Mouse (Mus musculus) heart, embryonic 10.5 days (tissue): ENCODE results near the gene Slc35f6. TPM values are rescaled to one million over a fixed set of nuclear protein-coding genes. Genes with fewer than 3 reads are reported as not detected.

Experiments used
- DNase-seq: peaks from one replicate; pipeline ENCODE4 v3.0.0-alpha.2; 2017; ENCODE audit warnings: low spot score
- H3K27ac ChIP-seq: fragments of 300-500 bp; sonication (generic); 2 replicates; pipeline ENCODE4 v1.5.1; 2016; ENCODE audit warnings: mild to moderate bottlenecking
- H3K27me3 ChIP-seq: fragments of 300-500 bp; sonication (generic); 2 replicates; pipeline ENCODE4 v1.6.1; 2016; ENCODE audit warnings: mild to moderate bottlenecking; ENCODE audit not compliant: poor library complexity, insufficient read depth, severe bottlenecking
- H3K36me3 ChIP-seq: fragments of 300-500 bp; sonication (generic); 2 replicates; pipeline ENCODE4 v1.6.1; 2016; ENCODE audit warnings: mild to moderate bottlenecking, moderate library complexity
- H3K4me1 ChIP-seq: fragments of 300-500 bp; sonication (generic); 2 replicates; pipeline ENCODE4 v1.6.1; 2016; ENCODE audit warnings: mild to moderate bottlenecking
- H3K4me3 ChIP-seq: fragments of 300-500 bp; sonication (generic); 2 replicates; pipeline ENCODE4 v1.5.1; 2016; ENCODE audit warnings: mild to moderate bottlenecking, moderate library complexity
- H3K9me3 ChIP-seq: fragments of 300-500 bp; sonication (generic); 2 replicates; pipeline ENCODE4 v1.6.1; 2016; ENCODE audit warnings: mild to moderate bottlenecking, moderate library complexity
- WGBS: fragments of 180-500 bp; shearing (Covaris S2); methylation state at CpG from one replicate; pipeline ENCODE4 v1.1.7; 2016; 5-methylcytosine and 5-hydroxymethylcytosine counted together
- polyA plus RNA-seq: library from polyadenylated mRNA; unstranded; fragments of >200 nt; fragmentation: Nextera tagmentation; extraction: Ambion mirVana; gene quantifications from 2 replicates; pipeline ENCODE4 v1.2.1, GENCODE M21; 2016

Gene Slc35f6
- polyA plus RNA-seq, 1 experiment from 2014 or later: 25.5 TPM

DNA sequence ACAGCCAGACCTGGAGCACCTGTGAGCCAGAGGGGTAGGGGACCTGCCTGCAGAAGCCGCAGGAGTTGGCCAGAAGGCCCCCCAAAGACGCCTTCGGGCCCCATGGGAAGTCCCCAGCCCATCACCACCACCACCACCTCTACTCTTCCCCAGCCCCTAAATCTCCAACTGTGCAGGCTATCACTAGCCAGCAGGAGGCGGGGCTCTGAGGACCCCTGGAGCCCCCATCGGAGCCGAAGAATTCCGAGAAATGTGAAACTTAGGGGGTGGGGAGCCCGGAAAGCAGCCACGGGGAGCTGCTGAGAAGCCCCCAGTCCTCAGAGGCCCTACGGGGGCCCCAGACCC is 24.9 kb upstream of the Slc35f6 start:
- Histone ChIP-seq H3K4me3 (peak overlapping the region; percentile 61), H3K4me1 (peaks cover 57% of the 10 kb centered on the region), H3K9me3 (no peaks in the 10 kb centered on the region), H3K36me3 (no peaks in the 10 kb centered on the region), H3K27me3 (peaks cover 60% of the 10 kb centered on the region), H3K27ac (peak overlapping the region; percentile 79)
- no peak for DNase-seq
- WGBS: 6% methylated on average over 10 of the region's 10 CpGs

DNA sequence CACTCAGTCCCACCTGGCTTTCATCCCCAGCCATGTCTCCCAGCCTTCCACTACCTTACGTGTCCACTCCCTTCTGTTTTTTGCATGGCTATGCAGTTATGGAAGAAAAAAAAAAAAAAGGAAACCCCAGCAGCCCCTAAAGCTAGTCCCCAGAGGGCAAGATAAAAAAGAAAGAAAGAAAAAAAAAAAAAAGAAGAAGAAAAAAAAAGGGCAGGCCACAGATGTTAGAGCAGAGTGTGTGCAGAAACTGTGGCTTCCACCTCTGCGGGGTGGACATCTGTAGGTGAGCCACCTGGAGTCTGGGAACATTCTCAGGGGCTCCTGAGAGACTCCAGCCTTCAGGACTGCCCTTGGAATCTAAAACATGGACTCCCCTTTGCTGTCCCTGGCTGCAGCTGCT is 24.4 kb upstream of the Slc35f6 start:
- Histone ChIP-seq H3K36me3 (no peaks in the 10 kb centered on the region), H3K9me3 (no peaks in the 10 kb centered on the region), H3K4me1 (peaks cover 52% of the 10 kb centered on the region), H3K27ac (no peak overlapping the region), H3K4me3 (peak overlapping the region; percentile 61; the same call in 1 of the 2 replicates), H3K27me3 (peaks cover 56% of the 10 kb centered on the region)
- DNase-seq: no peak
- 66% methylated on average over 2 of the region's 2 CpGs for WGBS

DNA sequence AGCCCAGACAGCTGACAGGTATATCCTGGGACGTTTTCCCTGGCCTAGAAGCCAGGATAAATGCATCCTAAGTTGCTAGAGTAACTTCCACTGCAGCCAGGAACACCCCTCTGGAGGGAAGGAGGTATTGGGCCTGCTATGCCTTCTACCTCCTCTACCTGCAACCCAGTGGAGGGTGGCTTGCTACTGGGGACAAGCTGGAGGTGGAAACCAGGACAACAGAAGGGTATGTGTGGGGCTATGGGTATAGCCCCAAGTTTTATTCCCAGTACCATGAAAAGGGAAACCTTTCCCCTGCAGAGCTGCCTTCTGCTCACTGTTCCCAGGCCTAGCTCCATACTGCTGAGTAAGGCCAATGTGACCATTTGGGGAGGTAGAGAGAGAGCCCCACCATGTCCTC is 23.4 kb upstream of the Slc35f6 start:
- no peak for DNase-seq
- Histone ChIP-seq H3K4me1 (peaks cover 50% of the 10 kb centered on the region), H3K4me3 (no peak overlapping the region), H3K36me3 (no peaks in the 10 kb centered on the region), H3K9me3 (no peaks in the 10 kb centered on the region), H3K27ac (peak overlapping the region; percentile 43; the same call in 1 of the 2 replicates), H3K27me3 (peaks cover 53% of the 10 kb centered on the region)
- WGBS: 38% methylated on average over 1 of the region's 1 CpGs

DNA sequence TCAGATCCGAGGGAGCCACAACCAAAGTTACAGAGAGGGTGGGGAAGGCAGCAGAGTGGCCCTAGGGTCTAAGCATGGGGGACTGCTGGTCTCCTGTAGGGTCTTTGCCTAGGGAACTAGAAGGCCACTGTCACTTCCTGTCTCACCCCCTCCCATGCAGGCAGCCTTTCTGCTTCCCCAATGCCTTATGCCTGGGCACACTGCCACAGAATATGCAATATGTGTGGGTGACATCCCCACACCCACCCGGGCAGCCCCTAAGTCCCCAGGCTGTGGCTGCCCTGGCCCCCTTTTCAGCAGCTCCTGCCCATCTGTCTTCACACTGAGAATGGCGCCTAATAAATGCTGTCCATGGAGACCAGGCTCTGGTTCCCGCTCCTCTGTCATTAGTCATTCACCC is 22.8 kb upstream of the Slc35f6 start:
- DNase-seq: no peak
- no peaks in the 10 kb centered on the region for H3K9me3 ChIP-seq
- H3K36me3 ChIP-seq: no peaks in the 10 kb centered on the region
- H3K4me3 ChIP-seq: no peak overlapping the region
- H3K27ac ChIP-seq: peak overlapping the region; percentile 43; the same call in 1 of the 2 replicates
- WGBS: 41% methylated on average over 4 of the region's 4 CpGs
- peaks cover 48% of the 10 kb centered on the region for H3K4me1 ChIP-seq
- H3K27me3 ChIP-seq: peaks cover 50% of the 10 kb centered on the region

DNA sequence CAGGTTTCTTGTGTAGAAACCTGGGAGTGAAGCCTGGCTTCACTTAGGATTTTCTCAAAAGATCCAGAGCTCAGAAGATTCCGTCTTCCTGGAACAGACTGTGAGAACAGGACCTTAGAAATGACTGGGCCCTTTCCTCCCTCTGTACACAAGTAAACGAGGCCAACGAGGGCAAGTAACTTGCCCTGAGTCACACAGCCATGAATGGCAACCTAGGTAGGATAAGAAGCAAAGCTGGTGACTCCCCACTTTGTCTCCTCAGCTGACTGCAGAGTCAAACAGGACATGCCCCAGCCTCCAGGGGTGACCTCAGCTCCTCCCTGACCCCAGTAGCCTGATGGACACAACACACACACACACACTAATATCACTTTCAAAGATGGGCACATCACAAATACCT is 22.4 kb upstream of the Slc35f6 start:
- peaks cover 53% of the 10 kb centered on the region for H3K27me3 ChIP-seq
- peaks cover 52% of the 10 kb centered on the region for H3K4me1 ChIP-seq
- H3K4me3 ChIP-seq: no peak overlapping the region
- H3K27ac ChIP-seq: no peak overlapping the region
- no peaks in the 10 kb centered on the region for H3K9me3 ChIP-seq
- 83% methylated on average over 3 of the region's 3 CpGs for WGBS
- H3K36me3 ChIP-seq: no peaks in the 10 kb centered on the region
- no peak for DNase-seq

DNA sequence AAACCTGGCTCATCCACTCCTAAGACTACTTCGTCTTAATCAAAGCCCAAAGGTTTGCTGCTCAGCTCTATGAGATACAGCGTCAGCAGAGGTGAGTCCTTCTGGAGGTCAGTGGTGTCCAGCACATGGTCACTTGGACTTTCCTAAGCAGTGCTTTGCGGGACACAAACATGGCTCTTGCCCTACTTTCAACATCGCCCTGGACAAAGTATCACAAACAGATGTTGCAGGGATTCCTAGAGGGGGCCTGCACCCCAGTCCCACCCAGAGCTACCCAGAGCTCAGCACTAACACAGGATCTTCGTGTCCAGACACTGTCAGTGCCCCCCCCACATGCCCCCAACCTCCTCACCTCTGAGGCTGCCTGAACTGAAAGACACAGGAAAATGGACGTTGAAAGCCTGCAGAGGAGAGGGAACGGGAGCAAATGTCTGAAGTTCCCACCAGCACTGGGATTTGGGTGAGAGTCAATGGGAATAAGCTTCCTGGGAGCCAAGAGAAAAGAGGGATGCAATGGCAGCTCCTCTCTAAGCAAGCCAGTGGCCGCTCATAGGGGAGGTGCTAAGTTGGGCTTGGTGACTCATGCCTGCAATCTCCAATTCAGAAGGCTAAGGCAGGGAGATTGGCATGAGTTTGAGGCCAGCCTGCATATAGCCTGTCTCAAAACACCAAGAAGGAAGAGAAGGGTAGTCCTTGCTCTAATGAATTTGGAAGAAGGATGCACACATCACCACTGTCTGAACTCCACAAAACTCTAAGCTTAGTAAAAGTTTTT is 21.2 kb upstream of the Slc35f6 start:
- WGBS: 80% methylated on average over 8 of the region's 8 CpGs
- Histone ChIP-seq H3K4me3 (no peak overlapping the region), H3K4me1 (peaks cover 62% of the 10 kb centered on the region), H3K36me3 (no peaks in the 10 kb centered on the region), H3K27me3 (peaks cover 53% of the 10 kb centered on the region), H3K27ac (0 out of 2 replicates have a peak overlapping the region, but pooled peaks have one; percentile 3), H3K9me3 (no peaks in the 10 kb centered on the region)
- no peak for DNase-seq

DNA sequence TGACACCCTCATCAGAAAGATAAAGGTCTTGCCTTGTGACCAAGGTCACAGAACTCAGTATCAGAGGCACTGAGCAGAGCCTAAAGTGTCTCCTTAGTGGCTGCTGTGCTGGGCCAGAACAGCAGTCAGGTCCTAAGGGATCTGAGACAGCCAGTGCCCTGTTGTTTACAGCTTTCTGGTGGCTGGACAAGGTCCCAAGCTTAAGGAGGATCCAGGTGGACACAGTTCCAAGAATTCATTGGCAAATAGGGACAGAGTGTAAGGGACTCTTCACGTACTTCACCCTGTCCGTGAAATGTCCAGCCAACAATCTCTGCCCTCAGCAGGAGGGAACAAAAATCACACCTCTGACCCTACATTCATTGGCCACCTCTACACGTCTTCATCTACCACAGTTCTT is 19.2 kb upstream of the Slc35f6 start:
- WGBS: 86% methylated on average over 3 of the region's 3 CpGs
- Histone ChIP-seq H3K4me3 (no peak overlapping the region), H3K27me3 (peaks cover 34% of the 10 kb centered on the region; the same call in 1 of the 2 replicates), H3K9me3 (no peaks in the 10 kb centered on the region), H3K4me1 (peaks cover 45% of the 10 kb centered on the region), H3K36me3 (no peaks in the 10 kb centered on the region), H3K27ac (0 out of 2 replicates have a peak overlapping the region, but pooled peaks have one; percentile 19)
- no peak for DNase-seq

DNA sequence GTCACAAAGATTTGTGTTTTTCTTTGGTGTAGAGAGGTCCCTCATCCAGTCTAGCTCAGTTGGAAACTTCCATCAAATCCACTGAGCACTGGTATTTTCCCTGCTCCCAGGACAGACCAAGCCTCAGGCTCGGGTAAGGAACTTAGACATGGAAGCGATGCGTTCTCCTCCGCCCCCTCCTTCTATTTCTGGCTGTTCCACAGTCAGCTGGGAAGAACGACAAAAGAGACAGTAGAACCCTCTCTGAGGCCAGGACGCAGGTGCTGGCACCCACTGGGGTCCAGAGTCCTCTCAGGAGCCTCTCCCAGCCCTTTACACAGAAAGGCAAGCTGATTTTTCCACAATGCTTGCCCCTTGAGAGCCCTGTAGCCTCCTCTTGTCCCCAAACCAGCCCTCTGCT is 17.3 kb upstream of the Slc35f6 start:
- Histone ChIP-seq H3K36me3 (no peaks in the 10 kb centered on the region), H3K27ac (peak overlapping the region; percentile 19; the same call in 1 of the 2 replicates), H3K9me3 (no peaks in the 10 kb centered on the region), H3K4me1 (peaks cover 32% of the 10 kb centered on the region), H3K4me3 (no peak overlapping the region), H3K27me3 (peaks cover 23% of the 10 kb centered on the region; the same call in 1 of the 2 replicates)
- WGBS: 66% methylated on average over 6 of the region's 6 CpGs
- DNase-seq: no peak

DNA sequence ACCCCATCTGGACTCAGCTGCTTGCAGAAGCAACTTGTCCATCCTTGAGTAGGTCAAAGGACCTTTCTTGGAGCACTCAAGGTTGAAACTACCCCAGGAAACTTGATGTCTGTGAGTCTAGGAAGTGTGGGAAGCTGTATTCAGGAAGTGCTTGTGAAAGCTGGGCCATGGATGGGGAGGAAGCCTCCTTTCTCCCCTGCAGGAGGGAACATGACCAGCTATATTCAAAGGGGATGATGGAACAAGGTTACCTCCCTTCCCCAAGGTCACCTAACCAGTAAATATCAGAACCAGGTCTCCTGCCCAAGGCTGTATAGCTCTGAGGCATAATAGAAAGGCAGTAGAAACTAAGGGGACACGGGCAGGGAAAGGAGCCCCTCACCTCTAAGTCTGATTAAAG is 15.6 kb upstream of the Slc35f6 start:
- Histone ChIP-seq H3K4me1 (peaks cover 23% of the 10 kb centered on the region), H3K36me3 (no peaks in the 10 kb centered on the region), H3K27me3 (peaks cover 21% of the 10 kb centered on the region; the same call in 1 of the 2 replicates), H3K9me3 (no peaks in the 10 kb centered on the region), H3K27ac (peak overlapping the region; percentile 16; the same call in 1 of the 2 replicates), H3K4me3 (no peak overlapping the region)
- no peak for DNase-seq
- WGBS: 45% methylated on average over 1 of the region's 1 CpGs

DNA sequence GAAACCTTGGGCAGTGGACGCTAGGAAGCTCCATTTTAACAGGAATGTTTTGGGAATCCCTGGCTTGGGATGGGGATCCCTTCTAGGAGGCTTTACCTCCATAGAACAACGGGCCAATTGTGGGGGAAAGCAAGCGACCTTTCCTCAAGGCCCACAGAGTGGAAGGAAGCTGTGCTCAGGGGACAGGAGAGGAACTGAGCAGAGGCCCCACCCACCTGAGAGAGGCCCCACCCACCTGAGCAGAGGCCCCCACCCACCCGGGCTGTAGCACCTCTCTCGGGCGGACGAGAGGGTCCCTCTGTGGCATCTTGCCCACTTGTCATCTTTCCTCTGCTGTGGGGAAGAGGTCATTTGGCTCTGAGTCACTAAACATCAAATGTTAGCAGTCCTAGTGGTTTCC is 10.7 kb upstream of the Slc35f6 start:
- H3K27ac ChIP-seq: no peak overlapping the region
- H3K36me3 ChIP-seq: no peaks in the 10 kb centered on the region
- DNase-seq: no peak
- H3K27me3 ChIP-seq: 0 out of 2 replicates have a peak, but pooled peaks cover 16% of the 10 kb centered on the region
- no peak overlapping the region for H3K4me3 ChIP-seq
- no peaks in the 10 kb centered on the region; the same call in 1 of the 2 replicates for H3K4me1 ChIP-seq
- H3K9me3 ChIP-seq: no peaks in the 10 kb centered on the region
- 52% methylated on average over 7 of the region's 7 CpGs for WGBS

DNA sequence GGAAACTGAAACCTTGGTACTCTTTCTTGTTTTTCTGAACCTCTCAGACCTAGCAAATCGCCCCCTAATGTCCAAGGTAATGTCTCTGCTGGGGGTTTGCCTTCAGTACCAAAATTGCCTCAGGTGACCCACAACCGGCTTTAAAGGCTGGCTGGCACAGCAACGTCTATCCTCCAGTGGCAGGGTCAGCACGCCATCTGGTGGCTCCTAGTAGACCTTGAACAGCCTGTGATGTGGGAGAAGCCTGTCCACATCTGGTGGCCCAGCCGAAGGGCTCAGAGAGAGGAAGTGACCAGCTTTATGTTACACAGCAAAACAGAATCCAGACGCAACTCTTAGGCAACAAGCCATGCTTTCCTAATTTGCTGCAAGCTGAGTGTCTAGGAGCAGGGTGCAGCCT is 9.7 kb upstream of the Slc35f6 start:
- 2% methylated on average over 6 of the region's 6 CpGs for WGBS
- H3K27ac ChIP-seq: no peak overlapping the region
- H3K4me1 ChIP-seq: peaks cover 2% of the 10 kb centered on the region

DNA sequence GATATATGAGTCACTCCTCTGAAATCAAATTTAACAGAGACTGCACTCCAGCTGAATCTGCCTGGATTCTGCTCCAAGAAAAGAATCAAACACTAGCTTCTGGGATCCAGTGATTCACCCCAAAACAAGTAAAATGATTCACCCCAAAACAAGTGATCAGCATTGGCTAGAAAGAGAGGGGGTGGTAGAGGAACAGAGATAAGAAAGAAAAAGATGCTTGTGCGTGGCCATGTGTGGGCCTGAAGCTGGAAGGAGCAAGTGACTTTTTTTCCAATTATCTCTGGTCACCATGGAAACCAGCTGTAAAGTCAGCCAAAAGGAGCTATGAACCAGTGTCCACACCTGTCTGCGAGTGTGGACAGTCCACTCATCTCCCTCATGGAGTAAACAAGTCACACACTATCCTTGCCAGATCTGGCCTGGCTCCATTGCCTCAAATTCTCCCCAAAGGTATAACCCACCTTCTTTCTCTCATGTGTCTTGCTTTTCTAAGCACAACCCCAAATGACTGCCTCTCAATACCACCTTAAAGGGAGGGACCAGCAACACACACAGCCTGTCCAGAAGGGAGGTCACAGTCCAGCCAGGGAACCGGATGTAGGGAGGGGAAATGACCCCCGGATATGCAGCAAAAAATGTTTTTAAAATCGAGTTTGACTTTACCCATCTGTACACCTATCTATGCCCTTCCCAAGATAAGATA is 4.1 kb upstream of the Slc35f6 start:
- WGBS: 40% methylated on average over 5 of the region's 5 CpGs
- Histone ChIP-seq H3K9me3 (no peaks in the 10 kb centered on the region), H3K36me3 (no peaks in the 10 kb centered on the region), H3K4me1 (peaks cover 29% of the 10 kb centered on the region), H3K27ac (peak overlapping the region; percentile 42; the same call in 1 of the 2 replicates), H3K27me3 (0 out of 2 replicates have a peak, but pooled peaks cover 11% of the 10 kb centered on the region), H3K4me3 (no peak overlapping the region)
- DNase-seq: no peak

More for the DNA sequence above, 9.7 kb upstream of the Slc35f6 start:
- no peak overlapping the region for H3K4me3 ChIP-seq
- DNase-seq: peak; percentile 87
- H3K36me3 ChIP-seq: no peaks in the 10 kb centered on the region
- H3K27me3 ChIP-seq: 0 out of 2 replicates have a peak, but pooled peaks cover 16% of the 10 kb centered on the region
- H3K9me3 ChIP-seq: no peaks in the 10 kb centered on the region

DNA sequence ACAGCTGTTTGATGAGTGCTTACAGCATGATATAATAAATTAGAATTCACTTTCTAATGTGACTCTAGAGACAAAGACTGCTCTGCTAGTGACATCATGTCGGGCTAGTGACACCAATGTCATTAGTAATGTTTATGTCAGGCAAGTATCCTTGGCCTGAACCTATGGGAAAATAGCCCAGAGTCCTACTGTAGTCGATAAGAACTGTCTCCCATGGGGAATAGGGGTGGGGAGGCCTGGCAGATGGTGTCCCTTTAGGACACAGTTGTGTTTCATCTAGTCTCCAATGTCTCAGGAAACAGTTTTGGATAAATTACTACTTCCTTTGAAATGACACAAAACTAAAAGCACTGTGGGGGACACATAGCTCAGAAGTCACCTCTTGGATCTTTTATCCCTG is 1.7 kb upstream of the Slc35f6 start:
- WGBS: 80% methylated on average over 2 of the region's 2 CpGs
- peaks cover 44% of the 10 kb centered on the region for H3K4me1 ChIP-seq
- DNase-seq: no peak

More for the DNA sequence above, 1.7 kb upstream of the Slc35f6 start:
- H3K36me3 ChIP-seq: 0 out of 2 replicates have a peak, but pooled peaks cover under 1% of the 10 kb centered on the region
- H3K4me3 ChIP-seq: no peak overlapping the region
- no peak overlapping the region for H3K27ac ChIP-seq
- no peaks in the 10 kb centered on the region for H3K9me3 ChIP-seq
- no peaks in the 10 kb centered on the region for H3K27me3 ChIP-seq
